Mouse (Mus musculus): ENCODE measurements around the gene 4930407I10Rik. TPM values are rescaled to one million over a fixed set of nuclear protein-coding genes. Genes with fewer than 3 reads are reported as not detected.

Gene 4930407I10Rik
- not detected for total RNA-seq (2022)

GRCm38 (mm10) chr15:82058719-82059201 lies at the start of gene 4930407I10Rik:
Gene 4930407I10Rik (plus strand): TSS chr15:82059151.
- no peak for DNase-seq (ENCODE audit: low spot score in 2 of 2)

- no peak for DNase-seq (ENCODE audit: low spot score in 2 of 2)
Observed at GRCm38 (mm10) chr15:82011947-82012346, 47.0 kb upstream of the 4930407I10Rik start.

DNA sequence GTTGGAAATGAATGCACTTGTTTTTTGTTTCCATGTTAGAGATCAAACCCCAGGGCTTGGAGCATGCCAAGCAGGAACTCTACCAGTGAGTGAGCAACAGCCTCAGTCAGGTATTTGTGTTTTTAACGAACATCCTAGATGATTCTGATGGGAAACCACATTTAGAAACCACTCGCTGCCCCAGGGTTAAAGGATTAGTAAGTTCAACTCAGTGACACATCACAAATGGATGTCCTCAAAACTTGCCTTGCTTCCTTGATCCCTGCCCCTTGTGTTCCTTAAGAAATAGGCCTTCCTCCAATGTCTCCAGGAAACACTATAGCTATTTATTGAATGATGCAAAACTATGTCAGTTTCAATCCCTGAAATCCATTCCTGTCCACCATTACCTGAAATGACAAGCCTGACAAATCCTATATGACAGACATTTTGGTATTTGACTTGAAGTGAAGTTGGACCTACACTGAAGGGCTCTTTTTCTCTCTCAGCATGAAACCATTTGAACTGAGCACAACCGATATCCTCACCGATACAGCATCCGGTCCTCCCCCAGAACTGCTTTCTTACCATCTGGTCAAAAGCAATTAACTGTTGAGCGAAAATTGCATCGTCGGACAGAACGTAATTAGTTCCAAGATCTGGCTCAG lies 44.1 kb upstream of the 4930407I10Rik start:
- no peak for DNase-seq (ENCODE audit: low spot score in 2 of 2)

DNA sequence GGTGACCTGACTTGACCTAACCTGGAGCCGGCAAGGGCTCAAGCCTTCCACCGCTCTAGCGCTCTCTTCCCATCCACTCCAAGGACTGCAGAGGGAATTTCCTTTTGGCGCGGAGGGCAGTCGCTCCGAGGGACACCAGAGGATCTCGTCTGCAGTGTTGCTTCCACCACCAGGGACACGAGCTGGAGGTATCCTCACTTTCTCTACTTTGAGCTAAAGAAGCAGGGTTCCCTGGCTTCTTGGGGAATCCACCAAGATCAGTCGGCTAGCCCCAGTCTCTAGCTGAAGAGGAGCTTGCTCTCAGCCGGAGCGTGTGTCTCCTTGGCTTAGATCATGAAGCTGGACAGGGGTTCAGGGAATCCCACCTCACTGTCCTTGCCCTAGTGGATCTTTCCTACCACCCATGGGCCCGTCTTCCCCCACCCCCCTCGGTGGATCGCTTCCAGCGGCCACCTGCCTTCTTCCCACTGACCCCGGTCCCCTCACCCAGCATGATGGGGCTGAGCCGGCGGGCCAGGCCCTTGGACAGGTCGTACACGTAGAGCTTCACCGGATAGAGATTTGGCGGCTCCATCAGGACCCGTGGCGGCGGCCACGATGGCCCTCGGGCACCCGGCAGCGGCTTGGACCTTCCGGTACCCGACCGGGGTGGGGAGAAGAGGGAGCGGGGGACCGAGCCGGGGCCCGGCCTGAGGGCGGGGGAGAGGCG lies 43.4 kb upstream of the 4930407I10Rik start:
- DNase-seq (ENCODE audit: low spot score in 2 of 2): peak in 1 of 2 experiments; percentile 25

DNA sequence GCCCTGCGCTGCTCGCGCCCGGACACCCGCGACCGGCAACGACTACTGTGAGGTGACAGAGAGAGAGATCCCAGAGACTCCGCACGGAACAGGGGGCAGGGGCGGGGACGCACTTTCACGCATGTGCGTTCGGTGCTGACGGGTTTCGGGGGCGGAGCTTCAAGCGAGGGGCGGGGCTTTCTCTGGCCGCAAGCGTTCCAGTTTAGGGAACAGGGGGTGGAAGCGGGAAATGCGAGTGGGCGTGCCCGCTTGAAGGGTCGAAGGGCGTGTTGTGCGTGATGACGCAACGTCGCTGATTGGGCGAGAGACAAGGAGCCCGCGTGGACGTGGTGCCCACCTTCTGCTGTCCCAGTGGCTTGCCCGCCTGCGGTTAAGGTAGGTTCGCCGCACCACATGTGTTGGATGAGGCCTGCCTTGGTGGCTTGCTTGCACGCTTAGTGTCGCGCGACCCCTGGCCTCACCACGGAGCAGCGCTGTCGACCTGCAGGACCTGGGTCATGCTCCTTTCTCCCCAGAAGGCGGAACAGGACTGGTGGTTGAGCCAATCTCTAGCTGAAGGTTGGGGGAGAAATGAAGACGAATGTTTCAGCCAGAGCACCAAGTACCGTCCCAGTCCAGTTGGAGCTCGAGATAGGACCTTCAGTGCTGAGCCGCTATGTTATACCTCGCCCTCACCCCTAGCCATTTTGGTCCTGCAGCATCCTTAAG lies 42.7 kb upstream of the 4930407I10Rik start:
- peak; percentile 99 to 100 for DNase-seq (ENCODE audit: low spot score in 2 of 2)

GRCm38 (mm10) chr15:82016830-82017229 lies 42.1 kb upstream of the 4930407I10Rik start:
- DNase-seq (ENCODE audit: low spot score in 2 of 2): no peak

DNA sequence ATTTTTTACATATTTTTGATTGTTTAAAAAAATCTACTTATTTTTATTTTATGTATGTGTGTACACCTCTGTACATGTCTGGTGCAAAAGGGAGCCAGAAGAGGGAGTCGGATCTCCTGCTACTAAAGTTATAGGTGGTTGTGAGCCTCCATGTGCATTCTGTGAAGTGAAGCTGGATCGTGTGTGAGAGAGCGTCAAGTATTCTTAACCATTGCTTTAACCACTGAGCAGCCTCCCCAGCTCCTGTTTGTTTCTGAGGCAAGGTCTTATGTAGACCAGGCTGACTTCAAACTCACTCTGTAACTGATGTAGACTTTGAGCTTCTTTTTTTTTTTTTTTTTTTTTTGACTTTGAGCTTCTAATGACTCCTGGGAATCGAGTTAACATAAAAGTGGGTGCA lies 41.5 kb upstream of the 4930407I10Rik start:
- DNase-seq (ENCODE audit: low spot score in 2 of 2): no peak

GRCm38 (mm10) chr15:82019288-82019687 lies 39.7 kb upstream of the 4930407I10Rik start:
- no peak for DNase-seq (ENCODE audit: low spot score in 2 of 2)

GRCm38 (mm10) chr15:82022535-82023088 lies 36.3 kb upstream of the 4930407I10Rik start:
- DNase-seq (ENCODE audit: low spot score in 2 of 2): no peak

GRCm38 (mm10) chr15:82023965-82024635 lies 34.9 kb upstream of the 4930407I10Rik start:
- no peak for DNase-seq (ENCODE audit: low spot score in 2 of 2)

DNA sequence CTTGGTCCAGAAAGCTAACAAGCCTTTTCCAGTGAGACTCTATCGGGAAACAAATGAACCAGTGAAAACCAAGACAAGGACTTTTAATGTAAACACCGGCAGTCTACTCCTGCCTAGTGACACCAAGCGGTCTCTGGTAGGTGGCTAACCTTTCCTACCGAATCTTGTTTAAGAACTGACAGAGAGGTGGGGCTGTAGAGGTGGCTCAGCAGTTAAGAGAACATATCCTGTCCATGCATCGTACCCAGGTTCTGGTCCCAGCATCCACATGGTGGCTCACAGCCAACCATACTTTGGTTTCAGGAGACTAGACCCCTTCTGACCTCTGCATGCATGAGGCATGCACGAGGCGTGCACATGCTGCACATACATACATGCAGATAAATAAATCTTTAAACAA lies 31.7 kb upstream of the 4930407I10Rik start:
- DNase-seq (ENCODE audit: low spot score in 2 of 2): no peak

DNA sequence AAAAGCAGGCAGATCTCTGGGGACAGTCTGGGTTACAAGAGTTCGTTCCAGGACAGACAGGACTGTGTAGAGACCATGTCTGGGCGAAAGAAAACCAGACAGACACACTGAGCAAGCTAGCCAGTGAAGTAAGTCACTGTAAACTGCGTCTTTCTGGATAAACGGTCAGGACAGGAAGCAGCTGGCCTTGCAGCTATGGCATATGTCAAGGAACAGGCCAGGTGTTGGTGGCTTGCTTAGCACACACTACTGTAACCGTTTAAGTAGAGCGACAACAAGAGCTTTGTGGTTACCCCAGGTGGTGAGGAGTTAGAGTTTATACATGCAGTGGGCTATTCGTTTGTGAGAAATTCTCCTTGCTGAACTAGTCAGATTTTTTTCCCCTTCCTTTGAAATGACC lies 31.2 kb upstream of the 4930407I10Rik start:
- DNase-seq (ENCODE audit: low spot score in 2 of 2): no peak

- no peak for DNase-seq (ENCODE audit: low spot score in 2 of 2)
Observed at GRCm38 (mm10) chr15:82032386-82032785, 26.6 kb upstream of the 4930407I10Rik start.

DNA sequence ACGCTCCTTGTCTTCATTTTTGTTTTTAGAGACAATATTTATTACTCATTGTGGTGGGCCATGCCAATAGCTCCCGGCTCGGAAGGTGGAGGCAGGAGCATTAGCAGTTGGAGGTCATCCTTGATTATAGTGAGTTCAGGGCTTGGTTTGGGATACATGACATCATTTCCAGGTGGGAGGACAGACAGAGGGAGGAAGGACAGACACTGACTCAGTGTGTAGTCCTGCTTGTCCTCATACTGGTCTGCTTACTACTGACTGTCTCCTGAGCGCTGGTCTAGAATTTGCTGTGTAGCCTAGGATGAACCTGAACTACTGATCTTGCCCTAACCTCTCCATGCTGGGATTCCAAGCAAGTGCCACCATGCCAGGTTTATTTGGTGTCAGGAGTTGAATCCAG lies 25.2 kb upstream of the 4930407I10Rik start, which contains the start of gene Desi1:
Gene Desi1, minus strand, starts transcription at position 101 of the 400 bp plus-strand sequence.
- no peak for DNase-seq (ENCODE audit: low spot score in 2 of 2)

DNA sequence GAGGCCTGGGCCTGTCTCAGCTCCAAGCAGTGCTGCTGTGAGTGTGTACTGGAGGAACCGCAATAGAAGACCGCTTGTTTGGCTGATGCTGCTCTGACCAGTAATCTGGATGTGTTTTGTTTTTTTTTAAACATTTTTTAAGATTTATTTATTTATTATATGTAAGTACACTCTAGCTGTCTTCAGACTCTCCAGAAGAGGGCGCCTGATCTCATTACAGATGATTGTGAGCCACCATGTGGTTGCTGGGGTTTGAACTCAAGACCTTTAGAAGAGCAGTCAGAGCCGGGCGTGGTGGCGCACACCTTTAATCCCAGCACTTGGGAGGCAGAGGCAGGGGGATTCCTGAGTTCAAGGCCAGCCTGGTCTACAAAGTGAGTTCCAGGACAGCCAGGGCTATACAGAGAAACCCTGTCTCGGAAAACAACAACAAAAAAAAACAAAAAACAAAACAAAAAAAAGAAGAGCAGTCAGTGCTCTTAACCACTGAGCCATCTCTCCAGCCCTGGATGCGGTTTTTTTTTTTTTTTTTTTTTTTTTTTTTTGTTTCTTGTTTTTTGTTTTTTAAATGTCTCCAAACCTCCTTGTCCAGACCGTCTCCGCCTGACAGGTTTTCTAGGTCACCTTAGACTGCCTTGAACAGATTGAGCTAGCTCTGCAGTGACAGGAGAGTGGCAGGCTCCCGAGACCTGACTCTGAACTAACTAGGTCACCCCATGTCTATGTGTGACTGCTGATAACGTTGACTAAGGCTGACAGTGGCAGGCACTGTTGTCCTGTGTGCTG lies 22.9 kb upstream of the 4930407I10Rik start:
- DNase-seq (ENCODE audit: low spot score in 2 of 2): no peak

GRCm38 (mm10) chr15:82040650-82041049 lies 18.3 kb upstream of the 4930407I10Rik start:
- DNase-seq (ENCODE audit: low spot score in 2 of 2): peak in 1 of 2 experiments; percentile 42

DNA sequence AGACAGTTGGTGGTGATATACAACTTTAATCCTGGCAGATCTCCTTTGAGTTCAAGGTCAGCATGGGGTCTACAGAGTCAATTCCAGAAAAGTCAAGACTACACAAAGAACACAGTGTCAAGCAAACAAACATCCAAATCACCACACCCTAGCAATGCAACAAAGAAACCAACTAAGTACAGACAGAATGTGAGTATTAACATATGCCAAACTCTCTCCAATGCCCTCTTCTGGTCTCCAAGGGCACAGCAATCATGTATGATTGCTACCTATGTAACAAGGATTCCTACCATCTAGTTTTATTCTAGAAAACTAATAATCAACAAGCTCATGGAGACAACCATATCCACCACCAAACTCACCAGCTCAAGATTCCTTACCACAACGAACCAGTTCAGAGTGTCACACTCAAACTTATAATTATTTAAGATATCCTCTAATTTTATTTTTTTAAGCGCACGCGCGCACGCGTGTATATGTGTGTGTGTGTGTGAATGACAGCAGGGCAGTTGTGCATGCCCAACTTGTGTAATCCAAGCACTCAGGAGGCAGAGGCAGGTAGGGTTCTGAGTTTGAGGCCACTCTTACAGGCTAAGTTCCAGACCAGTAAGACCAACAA lies 14.7 kb upstream of the 4930407I10Rik start:
- no peak for DNase-seq (ENCODE audit: low spot score in 2 of 2)

DNA sequence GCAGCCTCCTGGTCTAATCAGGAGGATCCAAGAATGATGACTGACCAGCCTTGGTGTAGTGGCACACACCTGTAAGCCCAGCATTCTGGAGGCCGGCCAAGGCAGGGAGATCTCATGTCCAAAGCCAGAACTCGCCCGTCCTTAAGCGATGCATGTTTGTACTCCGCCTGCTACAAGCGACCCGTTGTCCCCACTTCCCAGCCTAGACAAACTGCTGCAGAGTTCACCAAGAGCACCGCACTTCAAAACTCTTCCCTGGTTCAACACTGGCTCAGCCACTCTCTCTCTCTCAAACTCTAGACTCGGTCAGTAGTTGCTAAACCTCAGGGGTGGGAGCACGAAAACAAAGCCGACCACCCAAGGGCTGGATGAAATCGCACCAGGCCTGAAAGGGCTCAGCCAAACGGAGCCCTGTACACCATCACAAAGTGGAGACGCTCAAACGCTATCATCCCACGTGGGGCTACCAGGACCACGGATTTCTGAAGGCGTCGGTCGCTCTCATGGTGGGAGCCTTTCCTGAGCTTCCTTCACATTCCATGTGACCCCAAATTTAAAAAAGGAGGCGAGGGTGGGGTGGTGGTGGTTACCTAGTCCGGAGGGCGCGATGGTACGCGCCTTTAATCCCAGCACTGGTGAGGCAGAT lies 12.6 kb upstream of the 4930407I10Rik start:
- DNase-seq (ENCODE audit: low spot score in 2 of 2): no peak

DNA sequence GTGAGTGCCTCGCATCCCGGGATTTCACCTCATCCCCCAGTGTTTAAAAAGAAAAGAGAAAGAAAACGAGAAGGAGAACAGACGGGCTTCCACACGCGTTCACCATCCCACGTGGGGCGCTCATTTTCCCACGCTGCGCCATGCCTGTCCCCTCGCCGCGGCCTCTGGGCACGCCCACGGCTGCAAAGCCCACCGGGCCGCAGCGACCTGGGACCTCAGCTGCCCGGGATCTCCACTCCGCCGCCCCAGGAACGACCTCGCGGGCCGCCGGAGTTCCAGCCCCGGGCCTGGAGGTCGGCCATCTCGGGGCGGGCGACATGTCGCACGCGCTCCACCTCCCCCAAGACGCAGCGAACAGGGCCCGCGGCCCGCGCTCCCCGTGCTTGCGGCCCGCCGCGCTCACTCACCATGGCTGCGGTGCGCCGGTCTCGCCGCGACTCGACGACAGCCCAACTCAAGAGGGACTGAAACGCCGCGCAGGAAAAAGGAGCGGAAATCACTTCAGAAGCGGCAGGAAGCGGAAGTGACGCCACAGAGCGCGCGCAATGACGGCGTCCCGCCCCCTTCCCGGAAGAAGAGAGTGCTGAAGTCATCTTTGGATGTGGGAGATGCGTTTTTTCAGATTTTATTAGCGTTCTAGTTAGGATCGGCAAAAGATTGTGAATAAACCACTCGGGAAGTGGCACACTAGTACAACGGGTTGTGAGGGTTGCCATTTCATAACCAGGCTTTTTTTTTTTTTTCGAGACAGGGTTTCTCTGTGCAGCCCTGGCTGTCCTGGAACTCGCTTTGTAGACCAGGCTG lies 11.7 kb upstream of the 4930407I10Rik start, which contains the start of gene Snu13:
Gene Snu13, minus strand, starts transcription at position 519 of the 804 bp plus-strand sequence.
- DNase-seq (ENCODE audit: low spot score in 2 of 2): peak; percentile 89 to 92
